Mouse (Mus musculus) frontal cortex, postnatal 10 days (tissue): ENCODE results near the gene Vmn2r109.
"Not testable (repeated sequence)": the region's sequence is repeated elsewhere in the genome, so short reads cannot be mapped to it uniquely, and the experiment has no call there.

Source experiments
- DNase-seq, 2 experiments: peaks; one replicate each; pipeline ENCODE4 v3.0.0; 2022; ENCODE audit warnings: low spot score in 2 of 2, mixed read lengths in 1 of 2

The Vmn2r109 gene

GRCm38 (mm10) chr17:20564656-20565055, at the start of gene Vmn2r109:
Vmn2r109 (minus strand) TSS chr17:20564756.
- no peak for DNase-seq

- no peak for DNase-seq
Observed at GRCm38 (mm10) chr17:20596323-20596722, 31.8 kb upstream of the Vmn2r109 start, which contains the start of gene Vmn2r110. Vmn2r110 (minus strand) TSS chr17:20596423.

GRCm38 (mm10) chr17:20508247-20508646, 56.3 kb downstream of the Vmn2r109 start:
- not testable (repeated sequence) for DNase-seq

GRCm38 (mm10) chr17:20497858-20498257, 66.7 kb downstream of the Vmn2r109 start, which contains the start of gene Vmn1r225:
Vmn1r225 (plus strand) TSS chr17:20498158.
- no peak for DNase-seq
